Mouse (Mus musculus): ENCODE results near the gene Cryz. TPM values are rescaled to one million over a fixed set of nuclear protein-coding genes. Genes with fewer than 3 reads are reported as not detected.

Cryz gene
- polyA plus RNA-seq, 1 experiment from 2014 or later: 10.6 TPM

DNA sequence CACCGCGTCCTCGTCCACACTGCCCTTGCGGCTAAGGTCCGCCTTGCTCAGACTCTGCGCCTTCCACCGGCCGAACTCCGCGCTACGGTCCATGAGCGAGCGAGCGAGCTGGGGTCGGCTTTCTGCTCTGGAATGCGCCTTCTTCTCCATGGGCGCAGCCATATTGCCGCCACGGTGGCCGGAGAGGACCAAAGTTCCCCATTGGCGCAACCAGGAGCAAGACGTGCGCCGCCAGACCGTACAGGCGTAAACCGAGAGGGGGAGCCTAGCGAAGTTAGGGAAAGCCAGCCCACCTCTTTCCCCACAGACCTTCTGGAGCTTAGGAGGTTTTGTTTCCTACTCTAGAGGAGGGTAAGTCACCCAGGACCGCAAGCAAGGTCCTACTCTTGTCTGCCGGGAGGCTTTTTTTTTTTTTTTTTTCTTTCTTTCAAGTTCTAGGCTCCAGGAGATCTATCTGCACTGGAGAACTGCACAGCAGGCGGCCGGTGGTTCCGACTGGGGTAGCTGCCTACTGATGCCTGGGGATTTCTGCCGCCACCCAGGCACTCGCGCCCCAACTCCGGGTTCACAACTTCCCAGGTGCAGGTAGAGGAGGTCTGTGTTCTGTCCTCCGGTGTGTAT, 533 bp downstream of the Cryz start, which contains the start of gene Tyw3:
Tyw3 (minus strand) TSS at position 171 of the 621 bp plus-strand sequence.
- Histone ChIP-seq H3K4me3 (ENCODE audit: low read depth, low read length) (peak within 1 kb of the TSS; percentile 83), H3K4me1 (ENCODE audit: control insufficient read depth, insufficient read depth, low read length) (peaks cover 10% of the 10 kb centered on the region), H3K27me3 (ENCODE audit: control insufficient read depth, insufficient read depth, low read depth, low read length) (no peaks in the 10 kb centered on the region), H3K27ac (ENCODE audit: low read length) (peak within 1 kb of the TSS; percentile 96), H3K4me2 (ENCODE audit: low read length) (peak within 1 kb of the TSS; percentile 89), H3K9ac (ENCODE audit: low read depth, low read length) (peak within 1 kb of the TSS; percentile 84), H3K36me3 (ENCODE audit: control insufficient read depth, insufficient read depth, low read length) (no peaks in the 10 kb centered on the region; the same call in 1 of the 2 replicates), H3K9me3 (replicated peaks; ENCODE audit: control insufficient read depth, low read length, poor library complexity, severe bottlenecking) (no peaks in the 10 kb centered on the region)
- ATAC-seq: peak; percentile 96
- WGBS: under 1% methylated on average over 38 of the region's 38 CpGs

DNA sequence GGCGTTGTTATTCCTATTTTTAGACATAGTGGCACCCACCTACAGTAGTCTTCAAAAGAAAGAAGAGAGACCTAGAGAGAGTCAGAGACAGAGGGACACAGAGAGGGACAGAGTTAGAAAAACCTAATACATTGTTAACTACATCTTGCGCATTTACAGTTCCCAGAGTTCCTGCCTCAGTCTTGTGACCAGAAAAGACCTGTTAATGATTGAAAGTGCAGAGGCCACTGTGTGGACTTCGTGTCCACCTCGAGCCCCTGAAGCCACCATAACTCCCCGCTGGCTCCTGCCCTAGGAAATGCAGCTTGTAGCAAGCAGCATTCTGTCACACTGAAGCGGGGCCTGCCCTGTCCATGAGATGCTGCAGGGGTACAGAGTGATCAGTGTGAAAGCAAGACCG, 1.1 kb downstream of the Cryz start:
- Histone ChIP-seq H3K4me1 (ENCODE audit: control insufficient read depth, insufficient read depth, low read length) (peaks cover 10% of the 10 kb centered on the region), H3K27ac (ENCODE audit: low read length) (no peak overlapping the region; the same call in 1 of the 2 replicates), H3K36me3 (ENCODE audit: control insufficient read depth, insufficient read depth, low read length) (no peaks in the 10 kb centered on the region; the same call in 1 of the 2 replicates), H3K4me2 (ENCODE audit: low read length) (peak overlapping the region; percentile 89), H3K27me3 (ENCODE audit: control insufficient read depth, insufficient read depth, low read depth, low read length) (no peaks in the 10 kb centered on the region), H3K9ac (ENCODE audit: low read depth, low read length) (peak overlapping the region; percentile 84), H3K9me3 (replicated peaks; ENCODE audit: control insufficient read depth, low read length, poor library complexity, severe bottlenecking) (no peaks in the 10 kb centered on the region), H3K4me3 (ENCODE audit: low read depth, low read length) (peak overlapping the region; percentile 83)
- 41% methylated on average over 7 of the region's 7 CpGs for WGBS
- no peak for ATAC-seq

DNA sequence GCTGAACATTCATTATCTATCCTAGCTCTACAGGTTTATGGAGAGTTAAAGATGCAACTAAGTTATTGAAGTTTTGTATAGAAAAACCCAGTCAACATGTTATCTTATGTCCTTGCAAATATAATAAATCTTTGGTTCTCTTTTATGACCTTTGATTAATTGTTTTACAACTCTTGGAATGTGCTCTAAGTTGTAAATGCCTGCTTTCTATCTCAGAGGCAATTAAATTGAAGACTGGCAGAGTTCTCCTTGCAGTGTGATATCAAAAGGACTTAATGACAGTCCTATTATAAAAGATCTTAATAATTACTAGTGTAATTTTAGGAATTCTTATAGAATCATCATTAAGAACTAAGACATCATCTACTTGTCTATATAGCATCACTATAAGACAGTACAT, 5.6 kb downstream of the Cryz start:
- H3K27me3 ChIP-seq (ENCODE audit: control insufficient read depth, insufficient read depth, low read depth, low read length): no peaks in the 10 kb centered on the region

DNA sequence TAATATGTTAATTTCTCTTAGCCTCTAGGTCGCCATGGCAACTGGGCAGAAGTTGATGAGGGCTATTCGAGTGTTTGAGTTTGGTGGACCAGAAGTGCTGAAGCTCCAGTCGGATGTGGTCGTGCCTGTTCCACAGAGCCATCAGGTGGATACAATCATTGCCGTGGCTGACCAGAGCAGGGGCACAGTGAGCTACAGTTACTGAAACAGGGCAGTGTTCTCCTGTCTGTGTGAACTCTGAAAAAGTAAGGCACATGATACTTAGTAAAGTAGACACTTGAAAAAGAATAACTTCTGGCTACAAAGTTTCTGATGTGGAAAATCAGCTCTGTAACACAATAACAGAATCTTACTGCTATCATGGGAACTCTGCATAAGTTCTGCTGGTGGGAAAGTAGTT, 8.4 kb downstream of the Cryz start:
- no peaks in the 10 kb centered on the region for H3K27me3 ChIP-seq (ENCODE audit: control insufficient read depth, insufficient read depth, low read depth, low read length)
- H3K27ac ChIP-seq (ENCODE audit: low read length): no peak overlapping the region
- no peaks in the 10 kb centered on the region for H3K4me1 ChIP-seq (ENCODE audit: control insufficient read depth, insufficient read depth, low read length)
- ATAC-seq: no peak
- no peaks in the 10 kb centered on the region for H3K36me3 ChIP-seq (ENCODE audit: control insufficient read depth, insufficient read depth, low read length)
- H3K4me2 ChIP-seq (ENCODE audit: low read length): no peak overlapping the region
- no peak overlapping the region for H3K9ac ChIP-seq (ENCODE audit: low read depth, low read length)
- no peaks in the 10 kb centered on the region for H3K9me3 ChIP-seq (replicated peaks; ENCODE audit: control insufficient read depth, low read length, poor library complexity, severe bottlenecking)
- no peak overlapping the region for H3K4me3 ChIP-seq (ENCODE audit: low read depth, low read length)
- WGBS: 66% methylated on average over 5 of the region's 5 CpGs

More for the DNA sequence above, 5.6 kb downstream of the Cryz start:
- H3K36me3 ChIP-seq (ENCODE audit: control insufficient read depth, insufficient read depth, low read length): no peaks in the 10 kb centered on the region
- peaks cover 5% of the 10 kb centered on the region for H3K4me1 ChIP-seq (ENCODE audit: control insufficient read depth, insufficient read depth, low read length)
- no peak overlapping the region for H3K4me3 ChIP-seq (ENCODE audit: low read depth, low read length)
- H3K27ac ChIP-seq (ENCODE audit: low read length): no peak overlapping the region
- no peak overlapping the region for H3K4me2 ChIP-seq (ENCODE audit: low read length)
- no peak for ATAC-seq
- H3K9me3 ChIP-seq (replicated peaks; ENCODE audit: control insufficient read depth, low read length, poor library complexity, severe bottlenecking): no peaks in the 10 kb centered on the region
- H3K9ac ChIP-seq (ENCODE audit: low read depth, low read length): no peak overlapping the region

DNA sequence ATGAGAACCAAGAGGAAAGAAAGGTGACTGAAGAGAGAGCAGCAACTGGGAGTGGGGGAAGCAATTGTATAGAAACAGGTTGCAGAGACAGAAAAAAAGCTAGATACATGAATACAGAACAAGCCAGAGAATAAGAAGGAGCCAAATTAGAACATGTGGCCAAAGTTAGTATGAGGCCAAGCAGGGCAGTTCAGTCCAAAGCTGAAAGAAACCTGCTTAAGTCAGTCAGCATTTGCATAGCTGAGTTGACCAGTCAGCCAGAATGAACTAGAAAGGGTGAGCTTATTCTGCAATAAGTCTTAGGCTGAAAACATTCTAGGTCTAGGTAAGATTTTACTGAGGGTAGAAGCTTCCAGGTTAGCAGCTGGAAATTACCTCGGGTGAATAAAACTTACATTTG, 11.4 kb downstream of the Cryz start:
- Histone ChIP-seq H3K4me2 (ENCODE audit: low read length) (no peak overlapping the region), H3K36me3 (ENCODE audit: control insufficient read depth, insufficient read depth, low read length) (no peaks in the 10 kb centered on the region), H3K27ac (ENCODE audit: low read length) (no peak overlapping the region), H3K9ac (ENCODE audit: low read depth, low read length) (no peak overlapping the region), H3K27me3 (ENCODE audit: control insufficient read depth, insufficient read depth, low read depth, low read length) (no peaks in the 10 kb centered on the region), H3K4me3 (ENCODE audit: low read depth, low read length) (no peak overlapping the region), H3K4me1 (ENCODE audit: control insufficient read depth, insufficient read depth, low read length) (no peaks in the 10 kb centered on the region), H3K9me3 (replicated peaks; ENCODE audit: control insufficient read depth, low read length, poor library complexity, severe bottlenecking) (no peaks in the 10 kb centered on the region)
- WGBS: 73% methylated on average over 1 of the region's 1 CpGs
- no peak for ATAC-seq

DNA sequence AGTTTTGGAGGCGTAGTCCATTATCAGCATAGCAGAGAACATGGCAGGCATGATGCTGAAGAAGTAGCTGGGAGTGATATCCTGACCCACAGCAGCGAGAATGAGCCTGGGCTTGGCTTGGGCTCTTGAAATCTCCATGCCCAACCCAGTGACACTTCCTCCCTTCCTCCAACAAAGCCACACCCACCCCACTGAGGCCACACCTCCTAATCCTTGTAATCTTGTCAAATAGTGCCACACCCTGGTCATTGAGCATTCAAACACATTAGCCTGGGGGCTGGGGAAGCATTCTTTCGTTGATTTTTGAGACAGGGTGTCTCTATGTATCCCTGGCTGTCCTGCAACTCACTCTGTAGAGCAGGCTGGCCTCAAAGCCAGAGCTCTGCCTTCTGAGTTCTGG, 15.4 kb downstream of the Cryz start:
- ATAC-seq: no peak

DNA sequence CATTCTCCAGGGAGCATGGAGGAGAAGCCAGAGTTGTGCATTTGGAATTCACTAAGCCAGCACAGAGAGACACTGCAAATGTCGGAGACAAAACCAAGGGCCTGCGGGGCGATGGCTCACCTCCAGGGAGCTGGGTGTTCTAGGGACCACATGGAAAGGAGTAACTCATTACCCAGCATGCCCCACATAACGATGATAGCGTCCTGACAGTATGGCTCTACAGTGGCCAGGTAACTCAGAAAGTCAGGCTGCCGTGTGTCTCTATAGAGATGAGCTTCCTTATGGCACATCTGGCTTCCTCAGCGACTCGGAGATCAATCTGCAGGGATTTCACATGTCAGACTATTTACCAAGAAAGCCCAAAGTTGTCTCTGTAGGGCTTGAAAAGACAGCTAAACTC, 18.3 kb downstream of the Cryz start:
- H3K9me3 ChIP-seq (replicated peaks; ENCODE audit: control insufficient read depth, low read length, poor library complexity, severe bottlenecking): no peaks in the 10 kb centered on the region
- H3K27ac ChIP-seq (ENCODE audit: low read length): no peak overlapping the region
- H3K4me1 ChIP-seq (ENCODE audit: control insufficient read depth, insufficient read depth, low read length): no peaks in the 10 kb centered on the region
- WGBS: 80% methylated on average over 8 of the region's 8 CpGs
- no peak overlapping the region for H3K4me2 ChIP-seq (ENCODE audit: low read length)
- no peak overlapping the region for H3K4me3 ChIP-seq (ENCODE audit: low read depth, low read length)
- ATAC-seq: no peak
- no peaks in the 10 kb centered on the region for H3K36me3 ChIP-seq (ENCODE audit: control insufficient read depth, insufficient read depth, low read length)
- H3K9ac ChIP-seq (ENCODE audit: low read depth, low read length): no peak overlapping the region
- no peaks in the 10 kb centered on the region for H3K27me3 ChIP-seq (ENCODE audit: control insufficient read depth, insufficient read depth, low read depth, low read length)

More for the DNA sequence above, 15.4 kb downstream of the Cryz start:
- H3K4me2 ChIP-seq (ENCODE audit: low read length): no peak overlapping the region
- WGBS: 91% methylated on average over 3 of the region's 3 CpGs
- no peak overlapping the region for H3K4me3 ChIP-seq (ENCODE audit: low read depth, low read length)
- H3K36me3 ChIP-seq (ENCODE audit: control insufficient read depth, insufficient read depth, low read length): no peaks in the 10 kb centered on the region
- no peaks in the 10 kb centered on the region for H3K9me3 ChIP-seq (replicated peaks; ENCODE audit: control insufficient read depth, low read length, poor library complexity, severe bottlenecking)
- no peaks in the 10 kb centered on the region for H3K4me1 ChIP-seq (ENCODE audit: control insufficient read depth, insufficient read depth, low read length)
- H3K9ac ChIP-seq (ENCODE audit: low read depth, low read length): no peak overlapping the region
- H3K27me3 ChIP-seq (ENCODE audit: control insufficient read depth, insufficient read depth, low read depth, low read length): no peaks in the 10 kb centered on the region
- H3K27ac ChIP-seq (ENCODE audit: low read length): no peak overlapping the region

DNA sequence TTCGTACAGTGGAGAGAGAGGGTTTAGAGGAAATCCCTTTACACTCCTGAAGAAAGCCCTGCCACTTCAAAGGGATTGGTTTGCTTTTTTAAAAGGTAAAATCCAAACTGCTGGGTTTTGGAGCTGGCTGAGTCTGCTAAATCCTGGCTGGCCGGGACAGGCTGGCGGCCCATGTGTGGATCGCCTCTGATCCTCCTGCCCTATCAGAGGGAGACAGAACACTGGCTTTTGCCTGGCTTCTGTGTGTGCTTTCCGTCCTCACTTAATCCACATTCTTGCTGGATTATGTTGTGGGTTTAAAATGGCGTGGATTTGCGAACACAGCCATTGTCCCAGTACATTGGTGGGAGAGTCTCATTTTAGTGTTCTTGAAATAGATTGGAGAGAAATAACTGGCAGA, 18.8 kb downstream of the Cryz start:
- 0 out of 2 replicates have a peak, but pooled peaks have one; percentile 70 for ATAC-seq
- H3K4me1 ChIP-seq (ENCODE audit: control insufficient read depth, insufficient read depth, low read length): no peaks in the 10 kb centered on the region
- no peaks in the 10 kb centered on the region for H3K36me3 ChIP-seq (ENCODE audit: control insufficient read depth, insufficient read depth, low read length)
- H3K9ac ChIP-seq (ENCODE audit: low read depth, low read length): no peak overlapping the region
- H3K4me3 ChIP-seq (ENCODE audit: low read depth, low read length): no peak overlapping the region
- H3K9me3 ChIP-seq (replicated peaks; ENCODE audit: control insufficient read depth, low read length, poor library complexity, severe bottlenecking): no peaks in the 10 kb centered on the region
- no peak overlapping the region for H3K27ac ChIP-seq (ENCODE audit: low read length)
- H3K27me3 ChIP-seq (ENCODE audit: control insufficient read depth, insufficient read depth, low read depth, low read length): no peaks in the 10 kb centered on the region
- no peak overlapping the region for H3K4me2 ChIP-seq (ENCODE audit: low read length)
- WGBS: 41% methylated on average over 7 of the region's 7 CpGs

DNA sequence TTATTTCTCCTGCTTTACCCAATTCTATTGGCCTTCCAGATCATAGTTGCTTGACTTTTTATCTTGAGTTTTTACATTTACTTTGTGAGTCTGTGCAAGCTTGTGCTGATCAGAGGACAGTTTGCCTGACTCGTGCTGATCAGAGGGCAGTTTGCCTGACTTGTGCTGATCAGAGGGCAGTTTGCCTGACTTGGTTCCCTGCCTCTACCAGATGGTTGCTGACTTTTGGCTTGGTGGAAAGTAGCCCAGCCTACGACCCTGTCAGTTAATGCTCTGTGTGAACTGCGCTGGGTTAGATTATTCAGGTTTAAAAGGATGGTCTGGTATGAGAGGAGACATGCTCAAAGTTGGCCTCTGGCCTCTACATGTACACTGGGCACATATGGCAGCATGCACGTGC, 19.6 kb downstream of the Cryz start:
- no peaks in the 10 kb centered on the region for H3K36me3 ChIP-seq (ENCODE audit: control insufficient read depth, insufficient read depth, low read length)
- H3K4me2 ChIP-seq (ENCODE audit: low read length): no peak overlapping the region
- H3K9me3 ChIP-seq (replicated peaks; ENCODE audit: control insufficient read depth, low read length, poor library complexity, severe bottlenecking): no peaks in the 10 kb centered on the region
- 89% methylated on average over 4 of the region's 4 CpGs for WGBS
- H3K4me1 ChIP-seq (ENCODE audit: control insufficient read depth, insufficient read depth, low read length): no peaks in the 10 kb centered on the region
- H3K27me3 ChIP-seq (ENCODE audit: control insufficient read depth, insufficient read depth, low read depth, low read length): no peaks in the 10 kb centered on the region
- H3K4me3 ChIP-seq (ENCODE audit: low read depth, low read length): no peak overlapping the region
- ATAC-seq: no peak
- H3K9ac ChIP-seq (ENCODE audit: low read depth, low read length): no peak overlapping the region
- no peak overlapping the region for H3K27ac ChIP-seq (ENCODE audit: low read length)
